Mouse (Mus musculus) skeletal muscle tissue, adult 2 months (tissue): ENCODE results near the gene Kcmf1.
"Not testable (repeated sequence)": the region's sequence is repeated elsewhere in the genome, so short reads cannot be mapped to it uniquely, and the experiment has no call there.

Experiments
- DNase-seq: peaks from one replicate; pipeline ENCODE4 v3.0.0-alpha.2; 2012; ENCODE audit warnings: low read depth, low spot score

Gene Kcmf1

DNA sequence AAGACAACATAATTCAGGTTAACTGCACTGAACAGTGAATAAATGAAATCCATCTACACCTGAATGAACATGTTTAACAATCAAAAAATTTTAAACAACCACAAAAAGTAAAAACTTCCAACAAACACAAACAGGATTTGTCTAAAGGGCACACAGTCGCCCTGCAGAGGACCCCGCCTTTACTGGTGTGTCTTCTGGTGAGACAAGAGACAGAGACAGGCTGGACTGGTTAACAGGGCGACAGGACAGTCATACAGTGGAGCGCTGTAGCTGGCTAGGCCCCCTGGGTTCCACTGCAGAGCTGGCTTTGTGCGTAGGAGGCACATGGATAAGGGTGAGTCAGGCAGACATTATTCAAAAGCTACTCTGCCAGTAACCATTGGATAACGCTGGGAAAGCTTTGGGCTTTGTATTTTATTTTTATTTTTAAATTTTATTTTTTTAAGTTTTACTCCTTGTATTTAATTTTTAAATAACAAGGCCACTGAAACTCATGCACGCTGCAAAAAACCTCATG lies 57.7 kb downstream of the Kcmf1 start:
- no peak for DNase-seq

DNA sequence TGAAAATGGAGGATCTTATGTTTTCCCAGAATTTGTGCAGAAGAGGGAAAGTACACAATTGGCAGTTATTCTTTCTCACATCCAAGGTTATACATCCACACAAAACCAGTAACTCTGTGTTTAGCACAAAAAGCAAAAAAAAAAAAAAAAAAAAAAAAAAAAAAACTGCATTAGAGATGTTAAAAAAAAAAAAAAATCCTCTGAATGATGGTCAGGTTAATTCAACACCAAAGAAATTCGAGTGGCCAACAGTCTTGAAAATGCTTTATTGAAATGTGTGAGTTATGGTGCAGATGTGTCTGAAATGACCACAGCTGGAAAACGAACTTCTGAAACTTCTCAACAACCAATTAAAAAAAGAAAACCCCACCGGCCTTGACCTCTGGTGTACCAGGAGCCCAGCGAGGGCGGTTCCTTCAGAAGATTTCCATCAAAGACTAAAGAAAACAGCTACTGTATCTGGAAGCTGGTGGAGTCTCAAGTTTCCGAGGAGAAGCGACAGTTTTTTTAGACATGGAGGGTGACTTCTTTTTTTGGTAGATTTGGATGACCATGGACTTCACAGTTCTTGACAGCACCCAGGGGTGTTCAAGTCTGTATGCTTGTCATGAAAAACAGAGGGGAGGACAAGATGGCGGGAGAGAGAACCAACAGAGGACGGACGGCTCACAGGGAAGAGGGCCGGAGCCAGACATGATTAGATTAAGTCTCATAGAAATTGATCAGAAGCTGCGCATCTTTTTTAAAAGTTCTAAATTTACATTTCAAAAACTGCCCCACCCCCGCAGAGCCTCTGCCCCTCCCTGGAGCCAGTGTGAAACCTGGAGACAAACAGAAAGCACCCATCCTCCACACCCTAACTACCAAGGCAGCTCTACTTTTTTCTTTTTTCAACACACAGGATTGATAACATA lies 58.7 kb downstream of the Kcmf1 start:
- DNase-seq, result no peak

DNA sequence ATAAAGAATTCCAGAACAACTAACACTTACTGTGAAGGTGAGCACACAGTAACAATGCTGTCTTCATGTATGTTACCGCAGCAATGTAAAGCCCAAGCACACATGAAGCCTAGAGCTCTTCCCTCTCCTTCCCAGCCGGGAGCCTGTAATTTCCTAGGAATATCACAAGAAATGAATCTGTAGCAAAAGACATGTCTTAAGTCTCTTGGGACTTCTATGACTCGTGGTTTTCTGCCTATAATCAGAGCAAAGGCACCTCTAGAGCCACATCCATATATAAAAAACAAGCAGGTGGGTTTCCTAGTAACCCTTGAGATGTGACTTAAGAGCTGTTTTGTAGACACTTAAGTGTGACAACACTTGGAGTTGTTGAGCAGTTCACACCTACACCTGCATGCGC lies 62.0 kb downstream of the Kcmf1 start:
- no peak for DNase-seq

DNA sequence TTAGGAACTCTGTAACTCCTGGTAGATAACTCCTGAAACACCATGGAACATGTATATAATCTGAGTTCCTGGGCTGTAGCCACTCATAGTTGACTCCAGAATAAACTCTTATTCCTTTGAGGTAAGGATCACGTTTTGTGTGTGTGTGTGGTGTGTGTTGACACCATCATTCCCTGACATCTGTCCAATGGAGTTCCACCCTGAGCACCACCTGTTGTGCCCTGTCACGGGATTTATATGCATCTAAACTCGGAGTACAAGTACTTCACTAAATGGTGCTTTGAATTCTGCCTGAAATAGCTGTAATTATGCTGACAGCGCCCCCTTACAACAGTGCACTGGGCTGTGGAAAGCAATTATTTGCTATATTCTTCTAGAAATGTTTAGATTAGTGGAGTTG lies 65.3 kb downstream of the Kcmf1 start:
- DNase-seq, result no peak

DNA sequence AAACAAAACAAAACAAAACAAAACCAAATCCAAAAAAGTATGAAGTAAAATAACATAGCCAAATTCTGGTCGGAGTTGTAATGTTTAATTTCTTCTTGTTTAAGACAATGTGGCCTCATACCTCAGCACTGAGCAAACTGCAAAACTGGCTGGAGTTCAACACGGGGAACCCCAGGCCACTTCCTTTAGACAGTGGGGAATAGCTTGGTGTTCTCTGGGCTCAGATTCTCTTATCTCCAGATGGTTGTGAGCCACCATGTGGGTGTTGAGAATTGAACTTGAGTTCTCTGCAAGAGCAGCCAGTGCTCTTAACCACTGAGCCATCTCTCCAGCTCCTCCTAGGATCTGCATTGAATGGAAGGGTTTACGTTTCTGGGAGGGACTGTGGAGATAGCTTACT lies 67.9 kb downstream of the Kcmf1 start:
- DNase-seq, result no peak

DNA sequence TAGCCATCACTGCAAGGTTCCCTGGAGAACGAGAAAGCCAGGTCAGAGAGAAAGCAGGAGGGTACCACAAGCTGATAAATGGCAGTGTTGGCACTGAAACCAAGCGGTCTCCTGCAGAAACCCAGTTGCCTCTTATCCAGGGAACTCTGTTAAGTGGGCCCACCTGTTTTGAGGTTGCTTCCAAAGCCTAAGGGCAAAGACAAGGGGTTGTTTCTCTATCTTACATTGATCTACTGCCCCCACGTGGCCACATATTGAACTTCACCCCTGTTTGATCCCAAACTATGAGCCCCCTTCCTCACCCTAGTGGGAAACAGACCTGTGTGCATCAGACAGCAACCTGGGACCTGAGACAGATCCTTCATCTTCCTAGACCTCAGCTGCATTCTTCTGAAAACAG lies 68.5 kb downstream of the Kcmf1 start:
- DNase-seq, result peak; percentile 24

DNA sequence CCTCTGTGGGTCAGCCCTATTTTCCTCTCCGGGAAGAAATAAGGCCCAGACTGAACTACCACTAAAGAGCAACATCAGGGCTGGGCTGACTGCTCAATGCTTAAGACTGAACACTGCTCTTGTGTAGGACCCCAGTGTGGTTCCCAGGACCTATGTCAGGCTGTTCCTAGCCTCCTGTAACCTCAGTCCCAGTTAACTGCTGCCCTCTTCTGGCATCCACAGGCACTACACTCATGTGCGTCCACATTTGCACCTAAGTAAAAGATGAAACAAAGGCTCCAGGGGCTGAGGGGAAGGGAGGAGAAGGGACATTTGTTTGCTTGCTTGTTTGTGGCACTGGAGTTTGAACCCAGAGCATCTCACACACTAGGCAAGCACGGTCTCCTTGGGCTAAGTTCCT lies 70.9 kb downstream of the Kcmf1 start:
- no peak for DNase-seq

DNA sequence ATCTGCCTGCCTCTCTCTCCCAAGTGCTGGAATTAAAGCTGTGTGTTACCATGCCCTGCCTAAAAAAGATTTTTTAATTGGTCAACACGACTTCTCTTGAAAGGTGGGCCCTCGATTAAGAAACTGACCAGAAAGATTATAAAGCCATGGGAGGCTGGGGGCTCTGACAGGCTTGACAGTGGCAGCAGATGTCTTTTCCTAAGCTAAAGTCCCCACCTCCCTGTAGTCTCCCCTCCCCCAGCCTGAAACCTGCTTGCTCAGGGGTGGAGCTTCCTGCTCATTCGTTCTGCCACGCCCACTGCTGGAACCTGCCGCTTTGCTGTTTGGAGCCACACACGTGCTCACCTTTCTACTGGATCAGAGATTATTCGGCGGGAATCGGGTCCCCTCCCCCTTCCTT lies 71.7 kb downstream of the Kcmf1 start:
- DNase-seq, result not testable (repeated sequence)

DNA sequence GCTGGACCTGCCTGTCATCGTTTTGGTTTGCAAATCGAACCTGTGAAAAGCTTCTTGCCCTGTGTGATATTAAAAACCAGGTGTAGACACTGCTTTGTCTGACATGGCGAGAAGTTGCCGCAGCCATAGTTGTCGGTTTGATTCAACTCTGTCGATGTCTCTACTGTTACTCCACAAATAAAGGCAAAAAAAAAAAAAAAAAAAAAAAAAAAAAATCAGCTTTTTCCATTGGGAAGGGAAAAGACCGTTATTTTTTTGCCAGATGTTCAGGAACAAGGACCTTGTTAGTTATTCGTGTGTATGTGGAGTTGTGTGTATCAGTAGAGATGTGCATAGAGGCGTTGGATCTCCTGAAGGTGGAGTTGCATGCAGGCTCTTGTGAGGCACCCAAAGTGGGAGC lies 74.0 kb downstream of the Kcmf1 start:
- no peak for DNase-seq

DNA sequence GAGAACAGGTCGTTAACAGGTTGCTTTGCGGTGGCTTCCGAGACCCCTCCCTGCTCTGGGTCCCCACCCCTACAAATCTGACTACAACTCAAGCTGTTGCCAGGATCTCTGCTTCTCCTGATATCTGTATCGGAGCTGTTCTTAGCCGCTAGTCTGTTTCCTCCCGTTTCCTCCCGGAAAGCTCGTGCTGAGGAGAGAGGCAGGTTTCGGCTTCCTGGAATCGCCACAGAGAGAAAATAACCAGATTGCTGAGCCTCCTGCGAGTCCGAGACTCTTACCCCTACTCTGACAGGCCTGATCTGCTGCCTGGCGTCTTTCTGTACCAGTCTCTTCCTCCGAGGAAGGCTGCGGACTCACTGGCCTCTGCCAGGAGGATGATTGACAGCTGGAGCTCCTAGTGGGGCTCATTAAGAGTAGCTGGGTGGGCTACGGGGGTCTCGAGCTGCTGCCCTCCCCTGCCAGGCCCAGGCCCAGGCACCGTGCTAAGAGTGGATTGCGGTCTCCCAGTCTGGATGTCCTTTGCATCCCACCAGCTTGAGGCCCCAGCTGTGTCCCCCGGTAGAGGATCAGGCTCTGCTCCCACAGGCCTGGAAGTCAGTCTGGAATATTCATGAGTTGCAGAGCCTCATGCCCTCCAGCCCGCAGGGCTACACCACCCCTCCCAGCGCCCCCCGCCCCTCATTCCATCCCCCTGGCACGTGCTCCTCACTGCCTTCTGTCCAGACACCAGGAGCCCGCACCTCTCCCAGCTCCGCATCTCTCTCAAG lies 74.6 kb downstream of the Kcmf1 start:
- no peak for DNase-seq

DNA sequence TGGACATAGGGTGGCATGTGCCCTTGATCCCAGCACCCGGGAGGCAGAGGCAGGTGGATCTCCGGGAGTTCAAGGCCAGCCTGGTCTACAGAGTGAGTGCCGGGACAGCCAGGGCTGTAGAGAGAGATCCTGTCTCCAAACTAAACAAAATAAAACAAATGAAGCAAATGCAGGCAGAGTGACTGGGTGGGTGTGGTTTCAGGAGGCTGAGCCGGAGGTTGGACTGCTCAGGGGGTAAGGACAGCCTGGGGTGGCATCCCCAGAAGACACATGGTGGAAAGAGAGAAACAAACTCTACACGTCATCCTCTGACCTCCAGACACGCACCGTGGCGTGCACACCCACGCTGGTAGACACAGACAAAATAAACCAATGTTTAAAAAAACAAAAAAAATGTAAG lies 86.3 kb downstream of the Kcmf1 start:
- no peak for DNase-seq

DNA sequence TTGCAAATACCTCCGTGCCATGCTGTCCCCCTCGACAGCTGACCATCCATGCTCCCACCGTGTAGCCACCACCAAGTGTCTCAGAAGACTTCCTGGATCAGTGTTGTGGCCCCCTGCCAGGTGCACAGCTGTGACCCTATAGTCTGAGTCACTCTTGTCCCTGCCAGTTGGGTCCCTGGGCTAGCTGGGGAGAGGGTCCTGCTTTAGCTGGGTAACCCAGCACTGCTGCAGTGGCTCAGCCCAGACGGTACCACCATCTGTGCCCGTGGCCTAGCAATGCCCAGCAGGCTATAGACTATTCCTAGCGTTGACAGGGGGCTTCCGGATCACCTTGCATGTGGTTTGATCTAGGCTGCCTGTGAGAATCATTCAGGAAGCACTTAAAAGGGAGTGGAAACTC lies 89.5 kb downstream of the Kcmf1 start:
- DNase-seq, result no peak

DNA sequence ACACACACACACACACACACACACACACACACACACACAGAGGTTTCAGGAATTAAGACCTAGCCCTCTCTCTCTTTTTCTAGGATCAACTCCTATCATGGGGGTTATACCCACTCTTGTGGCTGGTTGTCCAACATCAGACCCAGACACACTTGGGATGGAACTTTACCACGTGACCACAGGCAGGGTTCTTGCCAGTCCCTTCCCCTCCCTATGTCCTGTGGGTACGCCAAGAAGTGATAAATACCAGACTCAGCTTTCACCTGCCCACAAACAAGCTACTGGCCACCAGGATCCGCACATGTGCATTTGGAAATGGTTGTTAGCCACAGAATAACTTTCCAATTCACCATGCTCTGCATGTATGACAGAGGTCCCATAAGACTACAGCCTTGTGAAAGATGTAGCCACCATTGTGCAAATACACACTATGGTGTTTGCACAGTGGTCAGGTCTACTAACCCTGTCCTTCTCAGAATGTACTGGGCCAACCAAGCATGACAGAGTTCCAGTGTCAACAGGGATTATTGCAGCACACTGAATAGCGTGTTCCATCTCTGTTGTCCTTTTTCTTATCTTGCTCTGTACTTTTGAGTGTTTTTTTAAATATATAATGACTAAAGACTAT lies 90.1 kb downstream of the Kcmf1 start:
- DNase-seq, result no peak

DNA sequence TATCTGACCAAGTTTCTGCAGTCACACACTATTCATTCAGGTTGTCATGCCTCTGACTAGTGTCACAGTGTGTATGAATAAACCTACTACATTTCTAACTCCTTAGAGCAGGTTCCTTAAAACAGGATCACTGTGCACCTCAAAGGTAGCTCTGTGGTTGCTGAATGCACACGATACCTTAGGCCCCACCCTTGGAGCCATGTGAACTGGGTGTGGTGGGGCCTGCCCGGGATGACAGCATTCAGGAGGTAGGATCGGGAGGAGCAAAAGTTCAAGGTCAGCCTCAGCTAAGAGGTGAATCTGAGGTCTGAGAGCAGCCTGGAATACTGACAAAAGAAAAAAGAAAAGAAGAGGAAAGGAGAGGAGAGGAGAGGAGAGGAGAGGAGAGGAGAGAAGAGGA lies 91.4 kb downstream of the Kcmf1 start:
- DNase-seq, result no peak

DNA sequence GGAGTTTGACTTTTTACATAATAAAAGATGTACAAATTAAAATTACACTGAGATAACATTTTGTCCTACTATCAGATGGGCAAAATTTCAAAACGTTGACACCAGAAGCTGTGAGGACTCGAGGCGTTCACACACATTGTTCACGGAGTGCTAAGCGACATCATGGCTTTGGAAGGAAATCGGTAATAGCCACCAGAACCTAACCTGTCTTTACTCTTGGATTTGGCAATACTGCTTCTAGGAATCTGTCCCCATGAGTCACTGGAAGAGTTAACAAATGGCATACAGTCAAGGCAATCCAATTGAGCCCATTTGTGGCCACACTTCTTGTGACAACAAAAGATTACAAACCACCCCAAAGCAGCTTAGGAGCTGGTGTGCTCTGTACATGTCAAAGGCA lies 96.1 kb downstream of the Kcmf1 start:
- DNase-seq, result no peak

DNA sequence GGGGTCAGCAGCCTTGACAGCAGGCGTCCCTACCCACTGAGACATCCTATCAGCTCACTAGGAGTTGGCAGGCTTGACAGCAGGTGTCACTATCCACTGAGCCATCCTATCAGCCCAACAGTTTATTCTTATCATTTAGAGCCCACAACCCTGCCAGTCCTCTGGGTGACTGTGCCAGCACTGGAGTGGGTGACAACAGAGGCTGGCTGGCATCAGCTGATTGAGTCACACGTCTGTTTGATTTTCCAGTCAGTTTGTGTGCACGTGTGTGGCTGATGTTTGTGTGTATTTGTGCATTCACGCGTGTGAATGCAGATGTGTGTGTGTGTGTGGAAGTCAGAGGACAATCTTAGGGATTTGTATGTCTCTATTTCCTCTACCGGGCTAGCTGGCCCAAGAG lies 97.7 kb downstream of the Kcmf1 start:
- no peak for DNase-seq

DNA sequence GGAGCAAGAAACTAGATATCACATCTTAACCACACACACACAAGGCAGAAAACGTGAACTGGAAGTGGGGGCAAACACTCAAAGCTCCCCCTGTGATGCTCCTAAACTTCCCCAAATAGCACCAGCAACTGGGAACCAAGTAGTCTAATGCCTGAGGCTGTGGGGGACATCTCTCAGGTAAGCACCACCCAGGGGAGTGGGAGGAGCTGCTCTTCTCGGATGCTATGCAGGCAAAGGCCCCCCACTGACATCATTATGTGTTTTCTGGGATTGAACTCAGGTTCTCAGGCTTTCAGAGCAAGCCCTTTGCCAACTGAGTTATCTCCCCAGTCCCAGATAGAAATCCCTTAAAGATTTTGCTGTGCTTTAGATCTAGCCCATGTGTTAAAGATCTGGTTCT lies 99.1 kb downstream of the Kcmf1 start:
- no peak for DNase-seq

DNA sequence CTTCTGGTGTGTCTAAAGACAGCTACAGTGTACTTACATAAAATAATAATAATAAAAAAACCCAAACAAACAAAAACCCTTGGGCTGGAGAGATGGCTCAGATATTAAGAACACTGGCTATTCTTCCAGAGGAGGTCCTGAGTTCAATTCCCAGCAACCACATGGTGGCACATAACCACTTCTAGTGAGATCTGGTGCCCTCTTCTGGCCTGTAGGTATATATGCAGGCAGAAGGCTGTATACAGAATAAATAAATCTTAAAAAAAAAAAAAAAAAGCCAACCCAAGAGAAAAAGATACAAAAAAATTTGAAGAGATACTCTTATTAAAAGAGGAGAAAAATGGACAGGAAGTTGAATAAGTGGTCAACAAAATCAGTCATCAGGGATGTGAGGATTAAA lies 102.0 kb downstream of the Kcmf1 start:
- no peak for DNase-seq

DNA sequence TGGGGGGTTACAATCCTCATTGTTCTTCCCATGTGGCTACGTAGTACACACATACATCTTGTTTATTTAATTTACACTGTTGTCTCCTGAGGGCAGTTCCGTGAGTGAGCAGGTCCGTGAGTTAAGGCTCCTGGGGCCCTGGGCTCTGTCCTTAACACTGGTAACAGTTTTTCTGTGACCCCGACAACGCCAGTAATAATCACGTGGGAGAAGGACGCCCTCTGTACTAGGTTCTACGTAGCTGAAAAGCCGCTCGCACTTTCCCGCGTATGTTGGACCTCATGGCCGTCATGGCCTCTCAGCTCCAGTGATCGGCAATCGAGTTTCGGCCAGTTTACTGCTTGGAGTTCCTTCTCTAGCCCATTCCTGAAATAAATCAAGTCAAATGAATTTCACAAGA lies 104.3 kb downstream of the Kcmf1 start:
- DNase-seq, result no peak

DNA sequence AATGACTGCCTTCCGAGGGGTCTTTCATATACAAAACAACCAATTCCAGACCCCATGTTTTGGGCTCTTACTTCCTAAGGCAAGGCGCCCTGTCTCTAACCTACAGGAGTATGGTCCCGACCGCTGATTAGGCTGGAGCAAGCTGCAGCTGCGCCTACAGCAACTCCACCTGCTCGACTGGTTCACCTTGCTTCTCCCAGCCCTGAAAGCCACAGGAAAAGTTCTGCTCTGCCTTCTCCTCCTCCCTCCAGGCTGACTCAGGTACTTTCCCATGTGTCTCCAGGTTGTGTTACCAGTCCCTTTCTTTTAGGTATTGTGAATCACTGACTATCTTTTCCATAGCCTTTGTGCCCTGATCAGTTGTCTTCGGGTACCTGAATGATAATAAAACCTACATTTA lies 104.9 kb downstream of the Kcmf1 start:
- DNase-seq, result no peak

DNA sequence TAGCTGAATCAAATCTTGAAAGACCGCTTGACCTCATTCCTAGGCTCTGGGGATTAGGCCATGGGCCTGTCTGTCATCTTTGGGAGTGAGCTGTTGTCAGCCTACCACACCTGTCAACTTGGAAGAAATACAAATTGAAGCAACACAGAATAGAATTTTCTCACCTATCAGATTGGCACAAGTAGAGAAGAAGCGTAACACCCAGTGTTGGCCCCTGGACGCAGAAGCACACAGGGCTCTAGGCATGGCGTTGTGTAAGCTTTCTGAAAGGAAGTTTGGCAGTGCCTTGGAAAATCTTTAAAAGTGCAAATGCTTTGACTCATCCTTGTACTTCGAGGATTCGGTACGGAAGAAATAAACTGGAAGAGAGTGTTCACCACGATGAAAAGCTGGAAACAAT lies 107.1 kb downstream of the Kcmf1 start:
- DNase-seq, result no peak
